Mouse (Mus musculus) limb, embryonic 12.5 days (tissue): ENCODE data around the gene Cacna1a. TPM values are rescaled to one million over a fixed set of nuclear protein-coding genes. Genes with fewer than 3 reads are reported as not detected.

Experiments
- ATAC-seq: fragments of 200-750 bp; cut with Nextera tagmentation; 2 replicates; pipeline ENCODE4 v1.8.0; 2017; ENCODE audit warnings: low read depth, moderate TSS enrichment; ENCODE audit not compliant: insufficient number of reproducible peaks, insufficient read depth, low FRiP score, low TSS enrichment
- H3K27ac ChIP-seq: fragments of 300-500 bp; sonication (generic); 2 replicates; pipeline ENCODE4 v1.5.1; 2016; ENCODE audit warnings: mild to moderate bottlenecking, moderate library complexity
- H3K27me3 ChIP-seq: fragments of 300-500 bp; sonication (generic); 2 replicates; pipeline ENCODE4 v1.6.1; 2016; ENCODE audit warnings: mild to moderate bottlenecking, moderate library complexity
- H3K36me3 ChIP-seq: fragments of 300-500 bp; sonication (generic); 2 replicates; pipeline ENCODE4 v1.6.1; 2016; ENCODE audit warnings: mild to moderate bottlenecking, moderate library complexity
- H3K4me1 ChIP-seq: fragments of 300-500 bp; sonication (generic); replicated peaks from 2 replicates; pipeline ENCODE4 v1.6.1; 2016
- H3K4me2 ChIP-seq: fragments of 300-500 bp; sonication (generic); 2 replicates; pipeline ENCODE4 v1.6.1; 2016; ENCODE audit warnings: mild to moderate bottlenecking, moderate library complexity
- H3K4me3 ChIP-seq: fragments of 300-500 bp; sonication (generic); replicated peaks from 2 replicates; pipeline ENCODE4 v1.5.1; 2016; ENCODE audit warnings: mild to moderate bottlenecking
- H3K9ac ChIP-seq: fragments of 300-500 bp; sonication (generic); replicated peaks from 2 replicates; pipeline ENCODE4 v1.6.1; 2016; ENCODE audit warnings: mild to moderate bottlenecking, moderate library complexity
- H3K9me3 ChIP-seq: fragments of 300-500 bp; sonication (generic); 2 replicates; pipeline ENCODE4 v1.6.1; 2016; ENCODE audit warnings: mild to moderate bottlenecking, moderate library complexity
- WGBS: fragments of 180-500 bp; shearing (Covaris S2); methylation state at CpG from one replicate; pipeline ENCODE4 v1.1.7; 2016; 5-methylcytosine and 5-hydroxymethylcytosine counted together
- polyA plus RNA-seq: library from polyadenylated mRNA; unstranded; fragments of >200 nt; fragmentation: Nextera tagmentation; extraction: Ambion mirVana; gene quantifications from 2 replicates; pipeline ENCODE4 v1.2.1, GENCODE M21; 2016

The Cacna1a gene
- polyA plus RNA-seq, 1 experiment from 2014 or later, result 11.9 TPM

GRCm38 (mm10) chr8:84429492-84429891, 41.3 kb downstream of the Cacna1a start:
- ATAC-seq, result no peak
- Histone ChIP-seq H3K9ac (no peak overlapping the region), H3K27me3 (0 out of 2 replicates have a peak, but pooled peaks cover 2% of the 10 kb centered on the region), H3K4me1 (no peaks in the 10 kb centered on the region), H3K4me2 (no peak overlapping the region), H3K9me3 (no peaks in the 10 kb centered on the region), H3K27ac (no peak overlapping the region), H3K4me3 (no peak overlapping the region), H3K36me3 (no peaks in the 10 kb centered on the region)
- WGBS, result 32% methylated on average over 5 of the region's 5 CpGs

- Histone ChIP-seq H3K9ac (no peak overlapping the region), H3K27me3 (no peaks in the 10 kb centered on the region), H3K4me2 (no peak overlapping the region), H3K9me3 (no peaks in the 10 kb centered on the region), H3K36me3 (no peaks in the 10 kb centered on the region), H3K4me3 (no peak overlapping the region), H3K27ac (no peak overlapping the region), H3K4me1 (no peaks in the 10 kb centered on the region)
- no peak for ATAC-seq
- 71% methylated on average over 10 of the region's 10 CpGs for WGBS
Observed at GRCm38 (mm10) chr8:84435370-84435769, 47.1 kb downstream of the Cacna1a start.

GRCm38 (mm10) chr8:84439813-84440212, 51.6 kb downstream of the Cacna1a start:
- no peak overlapping the region for H3K9ac ChIP-seq
- no peaks in the 10 kb centered on the region for H3K9me3 ChIP-seq
- WGBS, result 89% methylated on average over 7 of the region's 7 CpGs
- no peak overlapping the region for H3K4me3 ChIP-seq
- peaks cover 3% of the 10 kb centered on the region; the same call in 1 of the 2 replicates for H3K27me3 ChIP-seq
- H3K27ac ChIP-seq, result no peak overlapping the region
- H3K36me3 ChIP-seq, result no peaks in the 10 kb centered on the region
- no peaks in the 10 kb centered on the region for H3K4me1 ChIP-seq
- no peak for ATAC-seq
- no peak overlapping the region for H3K4me2 ChIP-seq

GRCm38 (mm10) chr8:84442043-84442442, 53.8 kb downstream of the Cacna1a start:
- Histone ChIP-seq H3K4me3 (no peak overlapping the region), H3K4me1 (no peaks in the 10 kb centered on the region), H3K9me3 (no peaks in the 10 kb centered on the region), H3K36me3 (no peaks in the 10 kb centered on the region), H3K27ac (no peak overlapping the region), H3K4me2 (no peak overlapping the region), H3K27me3 (peaks cover 3% of the 10 kb centered on the region; the same call in 1 of the 2 replicates), H3K9ac (no peak overlapping the region)
- WGBS, result 44% methylated on average over 1 of the region's 1 CpGs
- no peak for ATAC-seq

GRCm38 (mm10) chr8:84446571-84446991, 58.3 kb downstream of the Cacna1a start:
- peaks cover 3% of the 10 kb centered on the region; the same call in 1 of the 2 replicates for H3K27me3 ChIP-seq
- H3K4me1 ChIP-seq, result no peaks in the 10 kb centered on the region
- no peak overlapping the region for H3K4me2 ChIP-seq
- no peak overlapping the region for H3K27ac ChIP-seq
- 80% methylated on average over 9 of the region's 9 CpGs for whole genome bisulfite sequencing
- H3K9ac ChIP-seq, result no peak overlapping the region
- no peak overlapping the region for H3K4me3 ChIP-seq
- H3K36me3 ChIP-seq, result no peaks in the 10 kb centered on the region
- H3K9me3 ChIP-seq, result no peaks in the 10 kb centered on the region
- ATAC-seq, result no peak

GRCm38 (mm10) chr8:84454532-84454931, 66.3 kb downstream of the Cacna1a start:
- Histone ChIP-seq H3K4me2 (no peak overlapping the region), H3K4me1 (no peaks in the 10 kb centered on the region), H3K36me3 (no peaks in the 10 kb centered on the region), H3K27me3 (0 out of 2 replicates have a peak, but pooled peaks cover 4% of the 10 kb centered on the region), H3K9me3 (no peaks in the 10 kb centered on the region), H3K9ac (no peak overlapping the region), H3K27ac (no peak overlapping the region), H3K4me3 (no peak overlapping the region)
- ATAC-seq, result no peak
- 24% methylated on average over 6 of the region's 6 CpGs for WGBS

- 80% methylated on average over 7 of the region's 7 CpGs for WGBS
- H3K4me2 ChIP-seq, result no peak overlapping the region
- H3K27me3 ChIP-seq, result 0 out of 2 replicates have a peak, but pooled peaks cover 4% of the 10 kb centered on the region
- H3K36me3 ChIP-seq, result no peaks in the 10 kb centered on the region
- H3K9me3 ChIP-seq, result peaks cover 16% of the 10 kb centered on the region; the same call in 1 of the 2 replicates
- ATAC-seq, result no peak
- no peak overlapping the region for H3K4me3 ChIP-seq
- no peak overlapping the region for H3K9ac ChIP-seq
- no peak overlapping the region for H3K27ac ChIP-seq
- no peaks in the 10 kb centered on the region for H3K4me1 ChIP-seq
Observed at GRCm38 (mm10) chr8:84458853-84459252, 70.6 kb downstream of the Cacna1a start.

- Histone ChIP-seq H3K4me1 (no peaks in the 10 kb centered on the region), H3K9ac (no peak overlapping the region), H3K27ac (no peak overlapping the region), H3K4me3 (no peak overlapping the region), H3K36me3 (no peaks in the 10 kb centered on the region), H3K27me3 (0 out of 2 replicates have a peak, but pooled peaks cover 4% of the 10 kb centered on the region), H3K9me3 (peaks cover 16% of the 10 kb centered on the region; the same call in 1 of the 2 replicates), H3K4me2 (no peak overlapping the region)
- ATAC-seq, result no peak
- 47% methylated on average over 5 of the region's 5 CpGs for WGBS
Observed at GRCm38 (mm10) chr8:84459276-84459675, 71.0 kb downstream of the Cacna1a start.

GRCm38 (mm10) chr8:84460698-84461097, 72.5 kb downstream of the Cacna1a start:
- Histone ChIP-seq H3K9ac (no peak overlapping the region), H3K27ac (no peak overlapping the region), H3K4me1 (no peaks in the 10 kb centered on the region), H3K36me3 (no peaks in the 10 kb centered on the region), H3K4me3 (no peak overlapping the region), H3K4me2 (no peak overlapping the region), H3K27me3 (0 out of 2 replicates have a peak, but pooled peaks cover 4% of the 10 kb centered on the region), H3K9me3 (peaks cover 16% of the 10 kb centered on the region; the same call in 1 of the 2 replicates)
- 67% methylated on average over 2 of the region's 2 CpGs for WGBS
- ATAC-seq, result no peak

GRCm38 (mm10) chr8:84466932-84467331, 78.7 kb downstream of the Cacna1a start:
- H3K36me3 ChIP-seq, result no peaks in the 10 kb centered on the region
- no peak overlapping the region for H3K4me2 ChIP-seq
- H3K9ac ChIP-seq, result no peak overlapping the region
- H3K9me3 ChIP-seq, result peaks cover 7% of the 10 kb centered on the region; the same call in 1 of the 2 replicates
- H3K27me3 ChIP-seq, result no peaks in the 10 kb centered on the region
- no peak for ATAC-seq
- H3K4me1 ChIP-seq, result no peaks in the 10 kb centered on the region
- H3K4me3 ChIP-seq, result no peak overlapping the region
- no peak overlapping the region for H3K27ac ChIP-seq
- WGBS, result 72% methylated on average over 1 of the region's 1 CpGs

GRCm38 (mm10) chr8:84469076-84469475, 80.8 kb downstream of the Cacna1a start:
- WGBS, result 82% methylated on average over 4 of the region's 4 CpGs

More at GRCm38 (mm10) chr8:84469076-84469475, 80.8 kb downstream of the Cacna1a start:
- H3K36me3 ChIP-seq, result no peaks in the 10 kb centered on the region
- H3K4me3 ChIP-seq, result no peak overlapping the region
- H3K27me3 ChIP-seq, result no peaks in the 10 kb centered on the region
- no peak overlapping the region for H3K4me2 ChIP-seq
- H3K27ac ChIP-seq, result no peak overlapping the region
- no peak overlapping the region for H3K9ac ChIP-seq
- H3K4me1 ChIP-seq, result no peaks in the 10 kb centered on the region
- no peaks in the 10 kb centered on the region for H3K9me3 ChIP-seq
- no peak for ATAC-seq
